Mouse (Mus musculus) neural tube, embryonic 11.5 days (tissue): ENCODE results near the gene Rnf166. TPM values are rescaled to one million over a fixed set of nuclear protein-coding genes. Genes with fewer than 3 reads are reported as not detected.

ENCODE experiments used
- ATAC-seq: fragments of 200-750 bp; cut with Nextera tagmentation; 2 replicates; pipeline ENCODE4 v1.8.0; 2017; ENCODE audit warnings: moderate number of reproducible peaks, mild to moderate bottlenecking, moderate TSS enrichment, moderate library complexity; ENCODE audit not compliant: insufficient read depth, low FRiP score, low TSS enrichment
- DNase-seq: peaks from one replicate; pipeline ENCODE4 v3.0.0-alpha.2; 2015; ENCODE audit warnings: low spot score
- H3K27ac ChIP-seq: fragments of 300-500 bp; sonication (generic); 2 replicates; pipeline ENCODE4 v1.5.1; 2014; ENCODE audit warnings: low read depth, mild to moderate bottlenecking, low read length
- H3K27me3 ChIP-seq: fragments of 300-500 bp; sonication (generic); 2 replicates; pipeline ENCODE4 v1.6.1; 2014; ENCODE audit warnings: mild to moderate bottlenecking, low read length, mixed read lengths; ENCODE audit not compliant: control insufficient read depth, insufficient read depth
- H3K36me3 ChIP-seq: fragments of 300-500 bp; sonication (generic); 2 replicates; pipeline ENCODE4 v1.6.1; 2014; ENCODE audit warnings: mild to moderate bottlenecking, low read length, moderate library complexity, mixed read lengths; ENCODE audit not compliant: control insufficient read depth, insufficient read depth
- H3K4me1 ChIP-seq: fragments of 300-500 bp; sonication (generic); 2 replicates; pipeline ENCODE4 v1.6.1; 2014; ENCODE audit warnings: low read length, mixed read lengths; ENCODE audit not compliant: control insufficient read depth, insufficient read depth
- H3K4me2 ChIP-seq: fragments of 300-500 bp; sonication (generic); 2 replicates; pipeline ENCODE4 v1.6.1; 2014; ENCODE audit warnings: low read depth, mild to moderate bottlenecking, moderate library complexity
- H3K4me3 ChIP-seq: fragments of 300-500 bp; sonication (generic); 2 replicates; pipeline ENCODE4 v1.5.1; 2014; ENCODE audit warnings: low read depth, low read length
- H3K9ac ChIP-seq: fragments of 300-500 bp; sonication (generic); 2 replicates; pipeline ENCODE4 v1.6.1; 2014; ENCODE audit warnings: mild to moderate bottlenecking, low read length
- H3K9me3 ChIP-seq: fragments of 300-500 bp; sonication (generic); 2 replicates; pipeline ENCODE4 v1.6.1; 2016; ENCODE audit warnings: low read length; ENCODE audit not compliant: control insufficient read depth
- WGBS: fragments of 180-500 bp; shearing (Covaris S2); extraction: QIAGEN DNeasy Blood & Tissue Kit; methylation state at CpG from one replicate; pipeline ENCODE4 v1.1.7; 2014; 5-methylcytosine and 5-hydroxymethylcytosine counted together
- polyA plus RNA-seq: library from polyadenylated mRNA; unstranded; fragments of >200 nt; fragmentation: Nextera tagmentation; extraction: Ambion mirVana; gene quantifications from 2 replicates; pipeline ENCODE4 v1.2.1, GENCODE M21; 2014

The Rnf166 gene
- polyA plus RNA-seq, 1 experiment from 2014 or later, result 30.1 TPM

DNA sequence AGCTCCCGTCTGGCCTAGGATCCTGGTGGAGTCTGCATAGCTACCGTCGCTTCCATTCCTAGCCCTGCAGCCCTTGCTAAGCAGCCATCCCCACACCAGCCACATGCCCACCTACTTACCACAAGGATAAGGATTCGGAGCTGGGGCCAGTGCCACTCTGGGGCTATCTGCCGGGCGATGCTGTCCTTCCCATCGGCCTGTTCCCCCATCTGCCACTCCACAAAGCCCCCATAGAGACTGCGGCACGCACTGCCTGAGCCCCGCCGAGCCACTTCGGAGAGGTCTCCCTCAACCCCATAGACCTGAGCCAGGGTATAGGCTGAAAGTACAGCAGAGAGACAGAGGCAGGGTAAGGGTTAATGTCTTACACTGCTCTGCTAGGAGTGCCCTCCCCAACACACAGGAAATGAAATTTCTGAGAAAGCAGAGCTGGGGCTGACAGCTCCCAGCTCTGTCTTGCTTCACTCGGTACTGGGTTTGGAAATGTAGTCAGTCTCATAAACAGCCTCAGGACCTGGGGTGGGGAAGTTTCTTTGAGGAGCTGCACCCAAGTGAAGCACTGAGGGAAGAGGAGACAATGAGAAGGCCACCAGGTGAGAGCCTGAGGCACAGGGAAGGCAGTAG is 38.0 kb downstream of the Rnf166 start:
- Histone ChIP-seq H3K36me3 (peaks cover 18% of the 10 kb centered on the region), H3K9ac (no peak overlapping the region), H3K4me1 (peaks cover 7% of the 10 kb centered on the region), H3K4me2 (no peak overlapping the region), H3K4me3 (no peak overlapping the region), H3K27me3 (no peaks in the 10 kb centered on the region), H3K27ac (no peak overlapping the region), H3K9me3 (no peaks in the 10 kb centered on the region)
- 92% methylated on average over 13 of the region's 13 CpGs for WGBS
- DNase-seq (no peak), ATAC-seq (no peak)

- Histone ChIP-seq H3K4me2 (no peak overlapping the region), H3K36me3 (peaks cover 18% of the 10 kb centered on the region), H3K4me3 (no peak overlapping the region), H3K9me3 (no peaks in the 10 kb centered on the region), H3K9ac (no peak overlapping the region), H3K27ac (no peak overlapping the region), H3K27me3 (no peaks in the 10 kb centered on the region), H3K4me1 (peaks cover 14% of the 10 kb centered on the region)
- WGBS, result 88% methylated on average over 20 of the region's 20 CpGs
- ATAC-seq (no peak), DNase-seq (no peak)
Observed at GRCm38 (mm10) chr8:122436586-122437125, 39.2 kb downstream of the Rnf166 start.

- no peak overlapping the region for H3K27ac ChIP-seq
- H3K27me3 ChIP-seq, result no peaks in the 10 kb centered on the region
- no peak overlapping the region for H3K4me2 ChIP-seq
- no peak overlapping the region for H3K9ac ChIP-seq
- DNase-seq (no peak), ATAC-seq (no peak)
- no peak overlapping the region for H3K4me3 ChIP-seq
- H3K9me3 ChIP-seq, result no peaks in the 10 kb centered on the region
- H3K36me3 ChIP-seq, result peaks cover 18% of the 10 kb centered on the region
- H3K4me1 ChIP-seq, result peaks cover 14% of the 10 kb centered on the region
- WGBS, result 94% methylated on average over 9 of the region's 9 CpGs
Observed at GRCm38 (mm10) chr8:122436146-122436545, 39.7 kb downstream of the Rnf166 start.

GRCm38 (mm10) chr8:122435375-122435774 is 40.5 kb downstream of the Rnf166 start:
- H3K36me3 ChIP-seq, result peaks cover 18% of the 10 kb centered on the region
- H3K27me3 ChIP-seq, result no peaks in the 10 kb centered on the region
- ATAC-seq (no peak), DNase-seq (no peak)
- 90% methylated on average over 6 of the region's 6 CpGs for WGBS
- H3K27ac ChIP-seq, result no peak overlapping the region
- peaks cover 14% of the 10 kb centered on the region for H3K4me1 ChIP-seq
- no peak overlapping the region for H3K4me2 ChIP-seq
- no peak overlapping the region for H3K4me3 ChIP-seq
- H3K9ac ChIP-seq, result no peak overlapping the region
- H3K9me3 ChIP-seq, result no peaks in the 10 kb centered on the region

DNA sequence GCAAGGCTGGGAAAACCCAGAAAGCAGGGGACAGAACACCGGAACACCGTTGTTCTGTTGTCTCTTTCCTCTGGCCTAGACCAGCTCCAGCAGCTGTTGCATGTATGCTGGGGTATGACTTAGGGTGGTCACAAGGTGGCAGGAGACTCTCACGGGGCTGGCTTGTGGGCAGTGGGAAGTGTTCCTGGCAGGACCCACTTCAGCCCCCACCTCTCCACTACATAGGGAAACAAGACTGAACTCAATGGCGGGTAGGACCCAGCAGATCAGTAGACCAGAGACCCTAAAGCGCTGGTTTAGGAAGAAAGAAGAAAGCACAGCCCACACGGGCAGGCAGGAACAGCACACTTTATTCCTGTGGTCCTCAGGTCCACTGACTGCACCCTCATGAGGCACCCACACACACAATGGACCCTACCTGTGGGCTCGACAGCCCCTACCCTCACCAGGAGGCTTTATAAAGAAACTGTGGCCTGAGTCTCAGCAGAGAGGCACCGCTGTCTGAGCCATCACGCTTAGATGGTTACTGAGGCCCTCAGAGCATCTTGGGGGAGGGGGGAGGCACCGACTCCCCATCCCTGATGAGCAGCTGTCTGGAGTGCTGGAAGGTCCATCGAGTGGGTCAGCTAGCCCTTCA is 42.5 kb downstream of the Rnf166 start:
- Histone ChIP-seq H3K9ac (no peak overlapping the region), H3K27me3 (no peaks in the 10 kb centered on the region), H3K4me3 (no peak overlapping the region), H3K9me3 (no peaks in the 10 kb centered on the region), H3K4me2 (no peak overlapping the region), H3K36me3 (peaks cover 15% of the 10 kb centered on the region), H3K27ac (no peak overlapping the region), H3K4me1 (peaks cover 14% of the 10 kb centered on the region)
- 0 out of 2 replicates have a peak, but pooled peaks have one; percentile 23 for ATAC-seq
- no peak for DNase-seq
- 71% methylated on average over 11 of the region's 11 CpGs for WGBS

DNA sequence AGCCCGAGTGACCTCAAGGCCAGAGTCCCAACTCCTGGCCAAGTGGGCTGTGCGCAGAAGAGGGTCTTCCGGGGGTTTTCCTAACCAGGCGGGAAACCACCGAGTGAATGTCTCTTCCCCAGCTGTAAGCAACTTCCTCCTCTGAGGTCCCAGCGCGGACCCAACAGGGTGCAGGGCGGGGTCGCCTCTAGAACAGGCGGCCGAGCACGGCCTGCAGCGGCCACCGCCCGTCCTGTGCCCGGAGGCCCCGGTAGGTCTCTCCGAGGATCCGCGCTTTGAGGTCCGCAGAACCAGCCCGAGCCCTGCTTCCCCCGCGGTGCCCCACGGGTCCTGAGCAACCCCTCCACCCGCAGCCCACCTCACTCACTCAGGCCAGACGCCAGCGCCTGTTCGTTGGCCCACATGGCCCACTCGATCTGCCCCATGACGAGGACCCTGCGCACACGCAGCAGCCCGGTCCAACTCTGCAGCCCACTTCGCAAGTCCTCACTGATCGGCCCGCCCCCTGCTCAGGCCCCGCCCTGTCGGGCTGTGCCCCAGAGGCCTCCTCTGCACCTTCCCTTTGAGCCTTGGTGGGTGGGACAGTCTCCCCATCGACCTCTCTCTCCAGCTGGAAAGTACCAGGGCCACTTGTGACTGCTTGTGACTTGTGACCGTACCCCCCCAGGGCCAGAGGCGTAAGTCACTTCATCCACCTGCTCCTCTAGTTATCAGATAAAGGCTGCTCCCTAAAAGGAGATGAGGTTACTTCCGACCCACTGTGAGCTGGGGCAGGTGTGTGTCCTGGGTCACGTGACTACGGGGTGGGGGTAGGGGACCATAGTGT is 43.2 kb downstream of the Rnf166 start, which contains the start of gene Cyba:
Gene Cyba, minus strand, starts transcription at position 488 of the 826 bp plus-strand sequence.
- peak; percentile 71 for ATAC-seq
- 5% methylated on average over 45 of the region's 45 CpGs for WGBS

GRCm38 (mm10) chr8:122431694-122432442 is 44.0 kb downstream of the Rnf166 start:
- 0 out of 2 replicates have a peak, but pooled peaks have one; percentile 9 for ATAC-seq
- 39% methylated on average over 18 of the region's 18 CpGs for WGBS
- DNase-seq, result no peak
- Histone ChIP-seq H3K4me2 (peak overlapping the region; percentile 80), H3K27me3 (no peaks in the 10 kb centered on the region), H3K9me3 (no peaks in the 10 kb centered on the region), H3K36me3 (peaks cover 8% of the 10 kb centered on the region; the same call in 1 of the 2 replicates), H3K4me3 (peak overlapping the region; percentile 38), H3K4me1 (peaks cover 14% of the 10 kb centered on the region), H3K27ac (no peak overlapping the region), H3K9ac (peak overlapping the region; percentile 70)

More for the DNA sequence above, 43.2 kb downstream of the Rnf166 start, which contains the start of gene Cyba:
- DNase-seq, result peak; percentile 59
- H3K4me3 ChIP-seq, result peak within 1 kb of the TSS; percentile 38
- no peaks in the 10 kb centered on the region for H3K9me3 ChIP-seq
- H3K4me1 ChIP-seq, result peaks cover 14% of the 10 kb centered on the region
- H3K4me2 ChIP-seq, result peak within 1 kb of the TSS; percentile 80
- H3K27me3 ChIP-seq, result no peaks in the 10 kb centered on the region
- no peak within 1 kb of the TSS for H3K27ac ChIP-seq
- H3K9ac ChIP-seq, result peak within 1 kb of the TSS; percentile 70
- H3K36me3 ChIP-seq, result peaks cover 11% of the 10 kb centered on the region

DNA sequence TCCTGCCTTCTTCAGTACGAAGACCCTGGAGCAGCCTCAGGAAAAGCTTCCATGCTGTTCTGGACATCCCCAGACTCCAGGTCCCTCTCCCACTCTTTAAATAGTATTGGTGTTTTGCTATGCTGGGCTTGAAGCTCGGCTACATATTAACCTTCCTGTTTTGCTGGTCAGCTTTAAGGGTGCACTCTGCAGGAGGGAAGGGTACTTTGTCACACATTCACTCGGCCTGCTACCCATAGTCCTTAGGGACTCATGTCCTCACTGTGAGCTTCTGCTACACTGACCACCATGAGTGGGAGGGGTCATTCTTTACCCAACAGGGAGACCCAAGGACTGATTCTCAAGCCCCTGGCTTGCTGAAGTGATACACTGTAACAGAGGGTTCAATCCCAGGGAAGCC is 45.2 kb downstream of the Rnf166 start:
- ATAC-seq (no peak), DNase-seq (no peak)
- Histone ChIP-seq H3K27ac (no peak overlapping the region), H3K9ac (no peak overlapping the region), H3K9me3 (no peaks in the 10 kb centered on the region), H3K4me2 (no peak overlapping the region), H3K36me3 (peaks cover 6% of the 10 kb centered on the region; the same call in 1 of the 2 replicates), H3K27me3 (no peaks in the 10 kb centered on the region), H3K4me3 (no peak overlapping the region), H3K4me1 (peaks cover 14% of the 10 kb centered on the region)
- WGBS, result 76% methylated on average over 3 of the region's 3 CpGs
